Mouse (Mus musculus): ENCODE data around the gene Wipf1. TPM values are rescaled to one million over a fixed set of nuclear protein-coding genes. Genes with fewer than 3 reads are reported as not detected.

Gene Wipf1
- total and polyA plus RNA-seq, 3 experiments = 0.98 to 50.6 (median 7.1) TPM

DNA sequence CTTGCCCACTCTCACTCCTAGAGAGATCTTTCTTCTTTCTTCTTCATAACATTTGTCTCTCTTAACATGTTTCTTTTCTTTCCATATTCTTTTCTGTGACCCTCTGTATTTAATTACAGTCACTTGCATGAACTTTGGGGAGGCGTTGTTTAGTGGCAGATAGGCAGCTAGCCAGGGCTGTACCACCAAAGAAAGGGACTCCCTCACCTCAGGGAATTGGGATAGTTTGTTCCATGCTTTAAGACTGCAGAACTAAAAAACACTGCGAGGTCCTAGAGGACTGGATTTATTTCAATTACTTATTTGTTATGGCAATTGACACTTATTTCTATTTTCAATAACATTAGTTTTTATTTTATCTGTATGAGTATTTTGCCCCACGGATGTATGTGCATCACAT is 9.6 kb upstream of the Wipf1 start:
- no peak for TF ChIP-seq GATA2 (IDR thresholded peaks at IDR 0.05; ENCODE audit: borderline replicate concordance, low read depth, low read length)
- TF ChIP-seq CTCF (IDR thresholded peaks at IDR 0.05; ENCODE audit: low read depth, low read length) = no peak
- TF ChIP-seq TAL1 (conservative IDR thresholded peaks at IDR 0.05; ENCODE audit: low read depth, low read length) = no peak
- no peak for TF ChIP-seq GATA1 (IDR thresholded peaks at IDR 0.05; ENCODE audit: borderline replicate concordance, low read length)
- TF ChIP-seq POLR2AphosphoS5 (IDR thresholded peaks at IDR 0.05; ENCODE audit: insufficient replicate concordance, low read depth, low read length) = no peak
- H3K36me3 ChIP-seq (replicated peaks) = no peaks in the 10 kb centered on the region
- peaks cover 8% of the 10 kb centered on the region for H3K27me3 ChIP-seq (ENCODE audit: insufficient read depth, low read length)
- ATAC-seq (ENCODE audit: extremely low read depth, insufficient number of reproducible peaks, low FRiP score, poor library complexity, severe bottlenecking) = no peak
- no peak overlapping the region for H3K4me3 ChIP-seq (ENCODE audit: low read depth, low read length)
- DNase-seq (ENCODE audit: low spot score) = no peak
- no peaks in the 10 kb centered on the region for H3K4me1 ChIP-seq (ENCODE audit: insufficient read depth, low read depth, low read length)
- no peaks in the 10 kb centered on the region for H3K9me3 ChIP-seq (replicated peaks)

GRCm38 (mm10) chr2:73538590-73538989 is 9.1 kb upstream of the Wipf1 start:
- no peak for ATAC-seq (ENCODE audit: extremely low read depth, insufficient number of reproducible peaks, low FRiP score, poor library complexity, severe bottlenecking)
- no peak for TF ChIP-seq GATA2 (IDR thresholded peaks at IDR 0.05; ENCODE audit: borderline replicate concordance, low read depth, low read length)

GRCm38 (mm10) chr2:73536091-73536783 is 6.7 kb upstream of the Wipf1 start:
- ATAC-seq (ENCODE audit: extremely low read depth, insufficient number of reproducible peaks, low FRiP score, poor library complexity, severe bottlenecking) (no peak), DNase-seq (ENCODE audit: low spot score) (no peak)
- H3K4me3 ChIP-seq (ENCODE audit: low read depth, low read length) = no peak overlapping the region
- no peaks in the 10 kb centered on the region for H3K36me3 ChIP-seq (replicated peaks)
- no peak for TF ChIP-seq CTCF (IDR thresholded peaks at IDR 0.05; ENCODE audit: low read depth, low read length)
- no peak for TF ChIP-seq GATA2 (IDR thresholded peaks at IDR 0.05; ENCODE audit: borderline replicate concordance, low read depth, low read length)
- no peak for TF ChIP-seq TAL1 (conservative IDR thresholded peaks at IDR 0.05; ENCODE audit: low read depth, low read length)
- TF ChIP-seq GATA1 (IDR thresholded peaks at IDR 0.05; ENCODE audit: borderline replicate concordance, low read length) = no peak
- TF ChIP-seq POLR2AphosphoS5 (IDR thresholded peaks at IDR 0.05; ENCODE audit: insufficient replicate concordance, low read depth, low read length) = no peak
- peaks cover 3% of the 10 kb centered on the region for H3K27me3 ChIP-seq (ENCODE audit: insufficient read depth, low read length)
- no peaks in the 10 kb centered on the region for H3K9me3 ChIP-seq (replicated peaks)
- H3K4me1 ChIP-seq (ENCODE audit: insufficient read depth, low read depth, low read length) = no peaks in the 10 kb centered on the region

More at GRCm38 (mm10) chr2:73538590-73538989, 9.1 kb upstream of the Wipf1 start:
- Histone ChIP-seq H3K4me3 (ENCODE audit: low read depth, low read length) (no peak overlapping the region), H3K27me3 (ENCODE audit: insufficient read depth, low read length) (peaks cover 3% of the 10 kb centered on the region), H3K9me3 (replicated peaks) (no peaks in the 10 kb centered on the region), H3K4me1 (ENCODE audit: insufficient read depth, low read depth, low read length) (no peaks in the 10 kb centered on the region), H3K36me3 (replicated peaks) (no peaks in the 10 kb centered on the region)
- DNase-seq (ENCODE audit: low spot score) = no peak

DNA sequence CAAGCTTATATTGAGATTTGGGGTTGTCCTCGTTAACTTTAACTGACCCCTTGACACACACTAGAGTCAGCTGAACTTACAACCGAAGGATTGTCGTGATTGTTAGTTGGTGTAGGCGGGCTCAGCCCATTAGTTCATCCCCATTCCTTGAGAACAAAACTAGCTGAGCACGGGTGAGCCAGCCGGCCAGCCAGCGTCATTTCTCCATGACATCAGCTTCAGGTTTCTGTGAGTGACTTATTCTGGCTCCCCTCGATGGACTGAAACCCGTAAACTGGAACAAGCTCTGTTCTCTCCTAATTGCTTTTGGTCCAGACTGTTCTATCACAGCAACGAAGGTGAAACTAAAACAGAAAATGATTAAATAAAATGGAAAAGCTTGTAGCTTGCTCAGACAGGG is 5.2 kb upstream of the Wipf1 start:
- TF ChIP-seq GATA1 (IDR thresholded peaks at IDR 0.05; ENCODE audit: borderline replicate concordance, low read length) (no peak), POLR2AphosphoS5 (IDR thresholded peaks at IDR 0.05; ENCODE audit: insufficient replicate concordance, low read depth, low read length) (no peak), CTCF (IDR thresholded peaks at IDR 0.05; ENCODE audit: low read depth, low read length) (no peak)
- DNase-seq (ENCODE audit: low spot score) = no peak
- ATAC-seq (ENCODE audit: extremely low read depth, insufficient number of reproducible peaks, low FRiP score, poor library complexity, severe bottlenecking) = no peak
- H3K4me1 ChIP-seq (ENCODE audit: insufficient read depth, low read depth, low read length) = no peaks in the 10 kb centered on the region
- H3K36me3 ChIP-seq (replicated peaks) = no peaks in the 10 kb centered on the region
- no peaks in the 10 kb centered on the region for H3K9me3 ChIP-seq (replicated peaks)
- H3K4me3 ChIP-seq (ENCODE audit: low read depth, low read length) = no peak overlapping the region
- H3K27me3 ChIP-seq (ENCODE audit: insufficient read depth, low read length) = peaks cover 3% of the 10 kb centered on the region

- H3K4me1 ChIP-seq (ENCODE audit: insufficient read depth, low read depth, low read length) = no peaks in the 10 kb centered on the region
- ATAC-seq (ENCODE audit: extremely low read depth, insufficient number of reproducible peaks, low FRiP score, poor library complexity, severe bottlenecking) = no peak
- H3K4me3 ChIP-seq (ENCODE audit: low read depth, low read length) = no peak overlapping the region
- H3K9me3 ChIP-seq (replicated peaks) = peaks cover 5% of the 10 kb centered on the region
- TF ChIP-seq CTCF (IDR thresholded peaks at IDR 0.05; ENCODE audit: low read depth, low read length) (no peak), POLR2AphosphoS5 (IDR thresholded peaks at IDR 0.05; ENCODE audit: insufficient replicate concordance, low read depth, low read length) (no peak), GATA1 (IDR thresholded peaks at IDR 0.05; ENCODE audit: borderline replicate concordance, low read length) (no peak), TAL1 (conservative IDR thresholded peaks at IDR 0.05; ENCODE audit: low read depth, low read length) (no peak), GATA2 (IDR thresholded peaks at IDR 0.05; ENCODE audit: borderline replicate concordance, low read depth, low read length) (no peak)
- no peak for DNase-seq (ENCODE audit: low spot score)
- H3K36me3 ChIP-seq (replicated peaks) = no peaks in the 10 kb centered on the region
- no peaks in the 10 kb centered on the region for H3K27me3 ChIP-seq (ENCODE audit: insufficient read depth, low read length)
These were observed 953 bp upstream of the Wipf1 start for GRCm38 (mm10) chr2:73530487-73530886.

- ATAC-seq (ENCODE audit: extremely low read depth, insufficient number of reproducible peaks, low FRiP score, poor library complexity, severe bottlenecking) (no peak), DNase-seq (ENCODE audit: low spot score) (no peak)
- H3K27me3 ChIP-seq (ENCODE audit: insufficient read depth, low read length) = no peaks in the 10 kb centered on the region
- no peak overlapping the region for H3K4me3 ChIP-seq (ENCODE audit: low read depth, low read length)
- no peaks in the 10 kb centered on the region for H3K4me1 ChIP-seq (ENCODE audit: insufficient read depth, low read depth, low read length)
- H3K36me3 ChIP-seq (replicated peaks) = no peaks in the 10 kb centered on the region
- TF ChIP-seq CTCF (IDR thresholded peaks at IDR 0.05; ENCODE audit: low read depth, low read length) (no peak), TAL1 (conservative IDR thresholded peaks at IDR 0.05; ENCODE audit: low read depth, low read length) (no peak), GATA1 (IDR thresholded peaks at IDR 0.05; ENCODE audit: borderline replicate concordance, low read length) (no peak), POLR2AphosphoS5 (IDR thresholded peaks at IDR 0.05; ENCODE audit: insufficient replicate concordance, low read depth, low read length) (no peak), GATA2 (IDR thresholded peaks at IDR 0.05; ENCODE audit: borderline replicate concordance, low read depth, low read length) (no peak)
- peaks cover 5% of the 10 kb centered on the region for H3K9me3 ChIP-seq (replicated peaks)
These were observed 798 bp downstream of the Wipf1 start for GRCm38 (mm10) chr2:73528516-73529355.

Data from G1E (cell line).